Mouse (Mus musculus) ES-E14 (cell line): Measurements from ENCODE around the gene Sctr. TPM values are rescaled to one million over a fixed set of nuclear protein-coding genes. Genes with fewer than 3 reads are reported as not detected.

Source experiments
- DNase-seq: peaks from one replicate; pipeline ENCODE4 v3.0.0-alpha.2; 2013; ENCODE audit warnings: low read depth, low spot score
- H3K27ac ChIP-seq: 2 replicates; pipeline ENCODE4 v1.5.1; 2012; ENCODE audit warnings: low read depth, mild to moderate bottlenecking, low read length, moderate library complexity, mixed read lengths; ENCODE audit not compliant: poor library complexity, insufficient read depth, severe bottlenecking
- H3K36me3 ChIP-seq: 2 replicates; pipeline ENCODE4 v1.6.1; 2012; ENCODE audit warnings: mild to moderate bottlenecking, low read length, moderate library complexity, mixed read lengths; ENCODE audit not compliant: control insufficient read depth, poor library complexity, insufficient read depth, severe bottlenecking
- H3K4me1 ChIP-seq, 2 experiments: fragments of 150-350 bp in 1 of 2; sonication (generic) in 1 of 2; 2 replicates each; pipeline ENCODE4 v1.6.1; 2012; ENCODE audit warnings: low read length in 2 of 2, mild to moderate bottlenecking in 1 of 2, mixed read lengths in 1 of 2; ENCODE audit not compliant: control insufficient read depth in 2 of 2, insufficient read depth in 2 of 2, poor library complexity in 1 of 2
- H3K4me3 ChIP-seq, 2 experiments: fragments of 150-350 bp in 1 of 2; sonication (generic) in 1 of 2; 2 replicates each; pipeline ENCODE4 v1.5.1; 2012; ENCODE audit warnings: low read length in 2 of 2, low read depth in 1 of 2, mild to moderate bottlenecking in 1 of 2, mixed read lengths in 1 of 2; ENCODE audit not compliant: insufficient read depth in 1 of 2, poor library complexity in 1 of 2, severe bottlenecking in 1 of 2
- H3K9ac ChIP-seq: 2 replicates; pipeline ENCODE4 v1.6.1; 2012; ENCODE audit warnings: low read depth, mild to moderate bottlenecking, low read length, mixed read lengths; ENCODE audit not compliant: poor library complexity, insufficient read depth, severe bottlenecking
- H3K9me3 ChIP-seq: fragments of 150-350 bp; sonication (generic); 2 replicates; pipeline ENCODE4 v1.6.1; 2012; ENCODE audit warnings: low read depth, mild to moderate bottlenecking, low read length; ENCODE audit not compliant: control insufficient read depth, insufficient read depth
- CHD2 ChIP-seq: IDR thresholded peaks from 2 replicates; pipeline ENCODE4 v1.6.1; 2014; ENCODE audit warnings: mild to moderate bottlenecking, low read depth, low read length, inconsistent platforms
- HCFC1 ChIP-seq: IDR thresholded peaks from 2 replicates; pipeline ENCODE4 v1.6.1; 2012; ENCODE audit warnings: low read length, inconsistent platforms, borderline replicate concordance; ENCODE audit not compliant: insufficient read depth
- MAFK ChIP-seq: IDR thresholded peaks from 2 replicates; pipeline ENCODE4 v1.6.1; 2014; ENCODE audit warnings: mild to moderate bottlenecking, low read depth, low read length, inconsistent platforms; ENCODE audit not compliant: insufficient read depth
- ZC3H11A ChIP-seq: IDR thresholded peaks from 2 replicates; pipeline ENCODE4 v1.6.1; 2012; ENCODE audit warnings: low read depth, mild to moderate bottlenecking, inconsistent platforms, low read length, borderline replicate concordance
- ZNF384 ChIP-seq: IDR thresholded peaks from 2 replicates; pipeline ENCODE4 v1.6.1; 2012; ENCODE audit warnings: low read depth, low read length, inconsistent platforms
- in situ Hi-C, 2 experiments: fragments of 600-800 bp; cut with MboI; formaldehyde crosslinking; loops; one replicate each; pipeline ENCODE4 v1.15.1; 2025; ENCODE audit warnings: low sequenced_read_pairs in 2 of 2, inconsistent platforms in 1 of 2; ENCODE audit not compliant: unreplicated experiment in 2 of 2
- total RNA-seq: library from RNA; depleted of rRNA; stranded (reverse); fragments of 300-350 nt; gene quantifications from 2 replicates; pipeline ENCODE4 v1.2.3, GENCODE M21; 2012

The Sctr gene
- total RNA-seq, 1 experiment, result 0.22 TPM

- DNase-seq, result no peak
- Histone ChIP-seq H3K9me3 (no peaks in the 10 kb centered on the region), H3K36me3 (no peaks in the 10 kb centered on the region), H3K9ac (no peak overlapping the region), H3K27ac (no peak overlapping the region), H3K4me3 (no peak overlapping the region), H3K4me1 (peaks cover 0 to 3% of the 10 kb centered on the region in 2 experiments; a peak in 2 of 4 replicates)
- in situ Hi-C loops, result no loop called here
- TF ChIP-seq CHD2, result no peak
- no peak for TF ChIP-seq ZNF384
- TF ChIP-seq MAFK, result no peak
- no peak for TF ChIP-seq ZC3H11A
- TF ChIP-seq HCFC1, result no peak
These were observed 37.9 kb downstream of the Sctr start for GRCm38 (mm10) chr1:120044584-120044983.

GRCm38 (mm10) chr1:120047325-120047724 lies 40.6 kb downstream of the Sctr start:
- no peak for DNase-seq

GRCm38 (mm10) chr1:120051070-120051469 lies 44.4 kb downstream of the Sctr start:
- no peaks in the 10 kb centered on the region for H3K4me1 ChIP-seq
- DNase-seq, result no peak
- H3K9me3 ChIP-seq, result no peaks in the 10 kb centered on the region
- H3K27ac ChIP-seq, result no peak overlapping the region
- no peak overlapping the region for H3K9ac ChIP-seq
- H3K36me3 ChIP-seq, result no peaks in the 10 kb centered on the region
- TF ChIP-seq HCFC1 (no peak), MAFK (no peak), ZC3H11A (no peak), CHD2 (no peak), ZNF384 (no peak)
- in situ Hi-C loops, result no loop called here
- no peak overlapping the region for H3K4me3 ChIP-seq

More at GRCm38 (mm10) chr1:120047325-120047724, 40.6 kb downstream of the Sctr start:
- Histone ChIP-seq H3K36me3 (no peaks in the 10 kb centered on the region), H3K4me3 (no peak overlapping the region), H3K4me1 (peaks cover 0 to 3% of the 10 kb centered on the region in 2 experiments; a peak in 1 of 4 replicates), H3K9me3 (no peaks in the 10 kb centered on the region), H3K9ac (no peak overlapping the region), H3K27ac (no peak overlapping the region)
- in situ Hi-C loops, result no loop called here
- TF ChIP-seq MAFK (no peak), HCFC1 (no peak), ZC3H11A (no peak), ZNF384 (no peak), CHD2 (no peak)

GRCm38 (mm10) chr1:120054997-120055396 lies 48.3 kb downstream of the Sctr start:
- no peak overlapping the region for H3K4me3 ChIP-seq
- H3K9ac ChIP-seq, result no peak overlapping the region
- H3K9me3 ChIP-seq, result no peaks in the 10 kb centered on the region
- no peak for DNase-seq
- H3K36me3 ChIP-seq, result no peaks in the 10 kb centered on the region
- TF ChIP-seq ZNF384 (no peak), MAFK (no peak), CHD2 (no peak), HCFC1 (no peak), ZC3H11A (no peak)
- H3K27ac ChIP-seq, result no peak overlapping the region
- in situ Hi-C loops, result no loop called here
- H3K4me1 ChIP-seq, result peaks cover 0 to 3% of the 10 kb centered on the region in 2 experiments; a peak in 1 of 4 replicates

- Histone ChIP-seq H3K36me3 (no peaks in the 10 kb centered on the region), H3K27ac (no peak overlapping the region), H3K9ac (no peak overlapping the region), H3K4me1 (peaks cover 0 to 3% of the 10 kb centered on the region in 2 experiments; a peak in 1 of 4 replicates), H3K9me3 (no peaks in the 10 kb centered on the region), H3K4me3 (no peak overlapping the region)
- no peak for TF ChIP-seq MAFK
- TF ChIP-seq ZNF384, result no peak
- no peak for TF ChIP-seq HCFC1
- TF ChIP-seq CHD2, result no peak
- no peak for TF ChIP-seq ZC3H11A
- no peak for DNase-seq
- in situ Hi-C loops, result no loop called here
These were observed 48.8 kb downstream of the Sctr start for GRCm38 (mm10) chr1:120055475-120055874.
